Mouse (Mus musculus) lung, embryonic 16.5 days (tissue): Measurements from ENCODE around the gene Tub. TPM values are rescaled to one million over a fixed set of nuclear protein-coding genes. Genes with fewer than 3 reads are reported as not detected.

Experiments
- ATAC-seq: fragments of 200-750 bp; cut with Nextera tagmentation; 2 replicates; pipeline ENCODE4 v1.8.0; 2017; ENCODE audit warnings: low read depth, mild to moderate bottlenecking, moderate library complexity
- H3K27ac ChIP-seq: fragments of 300-500 bp; sonication (generic); 2 replicates; pipeline ENCODE4 v1.5.1; 2014; ENCODE audit warnings: mild to moderate bottlenecking, control low read depth, low read length
- H3K27me3 ChIP-seq: fragments of 300-500 bp; sonication (generic); 2 replicates; pipeline ENCODE4 v1.6.1; 2014; ENCODE audit warnings: low read depth, low read length, mixed read lengths; ENCODE audit not compliant: control insufficient read depth, insufficient read depth
- H3K36me3 ChIP-seq: fragments of 300-500 bp; sonication (generic); 2 replicates; pipeline ENCODE4 v1.6.1; 2014; ENCODE audit warnings: low read length; ENCODE audit not compliant: control insufficient read depth, insufficient read depth
- H3K4me1 ChIP-seq: fragments of 300-500 bp; sonication (generic); replicated peaks from 2 replicates; pipeline ENCODE4 v1.6.1; 2014; ENCODE audit warnings: low read length, mixed read lengths; ENCODE audit not compliant: control insufficient read depth, insufficient read depth
- H3K4me2 ChIP-seq: fragments of 300-500 bp; sonication (generic); 2 replicates; pipeline ENCODE4 v1.6.1; 2014; ENCODE audit warnings: low read depth, low read length, control low read depth
- H3K4me3 ChIP-seq: fragments of 300-500 bp; sonication (generic); 2 replicates; pipeline ENCODE4 v1.5.1; 2014; ENCODE audit warnings: mild to moderate bottlenecking, low read length, control low read depth
- H3K9ac ChIP-seq: fragments of 300-500 bp; sonication (generic); 2 replicates; pipeline ENCODE4 v1.6.1; 2014; ENCODE audit warnings: low read length, control low read depth
- H3K9me3 ChIP-seq: fragments of 300-500 bp; sonication (generic); 2 replicates; pipeline ENCODE4 v1.6.1; 2016; ENCODE audit warnings: low read length; ENCODE audit not compliant: control insufficient read depth
- WGBS: fragments of 180-500 bp; shearing (Covaris S2); extraction: QIAGEN DNeasy Blood & Tissue Kit; methylation state at CpG from one replicate; pipeline ENCODE4 v1.1.7; 2014; 5-methylcytosine and 5-hydroxymethylcytosine counted together
- polyA plus RNA-seq: library from polyadenylated mRNA; unstranded; fragments of >200 nt; fragmentation: Nextera tagmentation; extraction: Ambion mirVana; gene quantifications from 2 replicates; pipeline ENCODE4 v1.2.1, GENCODE M21; 2015

The Tub gene
- polyA plus RNA-seq, 1 experiment from 2014 or later, result 1.7 TPM

- H3K4me3 ChIP-seq, result no peak overlapping the region
- no peaks in the 10 kb centered on the region for H3K4me1 ChIP-seq
- ATAC-seq, result no peak
- 18% methylated on average over 1 of the region's 1 CpGs for whole genome bisulfite sequencing
- no peaks in the 10 kb centered on the region for H3K27me3 ChIP-seq
- no peak overlapping the region for H3K27ac ChIP-seq
- no peak overlapping the region for H3K9ac ChIP-seq
- H3K9me3 ChIP-seq, result no peaks in the 10 kb centered on the region
- H3K36me3 ChIP-seq, result no peaks in the 10 kb centered on the region
- no peak overlapping the region for H3K4me2 ChIP-seq
Measured at GRCm38 (mm10) chr7:109038987-109039386, 88.8 kb downstream of the Tub start.

GRCm38 (mm10) chr7:109039445-109039844 lies 89.3 kb downstream of the Tub start:
- no peaks in the 10 kb centered on the region for H3K9me3 ChIP-seq

GRCm38 (mm10) chr7:109045876-109046275 lies 95.7 kb downstream of the Tub start:
- Histone ChIP-seq H3K4me1 (no peaks in the 10 kb centered on the region), H3K4me3 (no peak overlapping the region), H3K9me3 (no peaks in the 10 kb centered on the region), H3K27me3 (no peaks in the 10 kb centered on the region), H3K4me2 (no peak overlapping the region), H3K9ac (no peak overlapping the region), H3K36me3 (no peaks in the 10 kb centered on the region), H3K27ac (no peak overlapping the region)
- no peak for ATAC-seq
- 87% methylated on average over 2 of the region's 2 CpGs for WGBS

More at GRCm38 (mm10) chr7:109039445-109039844, 89.3 kb downstream of the Tub start:
- no peaks in the 10 kb centered on the region for H3K27me3 ChIP-seq
- H3K4me2 ChIP-seq, result no peak overlapping the region
- H3K9ac ChIP-seq, result no peak overlapping the region
- WGBS, result 81% methylated on average over 5 of the region's 5 CpGs
- no peaks in the 10 kb centered on the region for H3K4me1 ChIP-seq
- no peak overlapping the region for H3K27ac ChIP-seq
- H3K4me3 ChIP-seq, result no peak overlapping the region
- no peaks in the 10 kb centered on the region for H3K36me3 ChIP-seq
- no peak for ATAC-seq

GRCm38 (mm10) chr7:109050831-109051230 lies 100.7 kb downstream of the Tub start:
- Histone ChIP-seq H3K9me3 (no peaks in the 10 kb centered on the region), H3K36me3 (no peaks in the 10 kb centered on the region), H3K9ac (no peak overlapping the region), H3K4me1 (no peaks in the 10 kb centered on the region), H3K4me3 (no peak overlapping the region), H3K27ac (no peak overlapping the region), H3K27me3 (no peaks in the 10 kb centered on the region), H3K4me2 (no peak overlapping the region)
- ATAC-seq, result no peak
- 68% methylated on average over 1 of the region's 1 CpGs for WGBS

GRCm38 (mm10) chr7:109059536-109059935 lies 109.4 kb downstream of the Tub start:
- no peak for ATAC-seq
- Histone ChIP-seq H3K36me3 (no peaks in the 10 kb centered on the region), H3K27me3 (no peaks in the 10 kb centered on the region), H3K9ac (no peak overlapping the region), H3K9me3 (no peaks in the 10 kb centered on the region), H3K27ac (no peak overlapping the region), H3K4me1 (no peaks in the 10 kb centered on the region), H3K4me2 (no peak overlapping the region), H3K4me3 (no peak overlapping the region)
- 68% methylated on average over 4 of the region's 4 CpGs for WGBS

- no peaks in the 10 kb centered on the region for H3K9me3 ChIP-seq
- no peak overlapping the region for H3K9ac ChIP-seq
- H3K36me3 ChIP-seq, result no peaks in the 10 kb centered on the region
- H3K4me1 ChIP-seq, result no peaks in the 10 kb centered on the region
- H3K4me3 ChIP-seq, result no peak overlapping the region
- no peak overlapping the region for H3K27ac ChIP-seq
- WGBS, result 63% methylated on average over 4 of the region's 4 CpGs
- H3K4me2 ChIP-seq, result no peak overlapping the region
- H3K27me3 ChIP-seq, result no peaks in the 10 kb centered on the region
- no peak for ATAC-seq
Measured at GRCm38 (mm10) chr7:109069641-109070040, 119.5 kb downstream of the Tub start.

GRCm38 (mm10) chr7:109072326-109072725 lies 122.2 kb downstream of the Tub start:
- Histone ChIP-seq H3K9me3 (no peaks in the 10 kb centered on the region), H3K4me2 (no peak overlapping the region), H3K27me3 (no peaks in the 10 kb centered on the region), H3K9ac (no peak overlapping the region), H3K36me3 (no peaks in the 10 kb centered on the region), H3K27ac (no peak overlapping the region), H3K4me1 (no peaks in the 10 kb centered on the region), H3K4me3 (no peak overlapping the region)
- 71% methylated on average over 5 of the region's 5 CpGs for WGBS
- no peak for ATAC-seq

- Histone ChIP-seq H3K27ac (no peak overlapping the region), H3K9ac (no peak overlapping the region), H3K4me3 (peak overlapping the region; percentile 53), H3K4me1 (no peaks in the 10 kb centered on the region), H3K36me3 (no peaks in the 10 kb centered on the region), H3K9me3 (no peaks in the 10 kb centered on the region), H3K27me3 (peaks cover 4% of the 10 kb centered on the region; the same call in 1 of the 2 replicates), H3K4me2 (peak overlapping the region; percentile 64)
- 21% methylated on average over 12 of the region's 12 CpGs for WGBS
- no peak for ATAC-seq
Measured at GRCm38 (mm10) chr7:109082269-109083112, 132.4 kb downstream of the Tub start.

- Histone ChIP-seq H3K27ac (no peak within 1 kb of the TSS), H3K9me3 (no peaks in the 10 kb centered on the region), H3K9ac (no peak within 1 kb of the TSS), H3K4me2 (peak within 1 kb of the TSS; percentile 64), H3K27me3 (peaks cover 4% of the 10 kb centered on the region; the same call in 1 of the 2 replicates), H3K4me3 (peak within 1 kb of the TSS; percentile 53), H3K36me3 (no peaks in the 10 kb centered on the region), H3K4me1 (no peaks in the 10 kb centered on the region)
- WGBS, result 5% methylated on average over 50 of the region's 50 CpGs
- ATAC-seq, result no peak
Measured at GRCm38 (mm10) chr7:109083113-109083812, 133.1 kb downstream of the Tub start, which contains the start of gene Ric3. Gene Ric3 (minus strand): TSS chr7:109083331.
